Mouse (Mus musculus) gastrocnemius, postnatal 10 days (tissue): Measurements from ENCODE around the gene Mmp19. TPM values are rescaled to one million over a fixed set of nuclear protein-coding genes. Genes with fewer than 3 reads are reported as not detected.
"Not testable (repeated sequence)": the region's sequence is repeated elsewhere in the genome, so short reads cannot be mapped to it uniquely, and the experiment has no call there.

Experiments used
- DNase-seq: peaks from one replicate; pipeline ENCODE4 v3.0.0; 2021; ENCODE audit warnings: mixed read lengths
- total RNA-seq, 2 experiments: library from RNA; stranded (reverse); gene quantifications; 2 replicates each; pipeline ENCODE4 v1.2.3; 2021

The Mmp19 gene
- total RNA-seq, 2 experiments from 2014 or later, result 2.8 to 3.8 TPM

DNA sequence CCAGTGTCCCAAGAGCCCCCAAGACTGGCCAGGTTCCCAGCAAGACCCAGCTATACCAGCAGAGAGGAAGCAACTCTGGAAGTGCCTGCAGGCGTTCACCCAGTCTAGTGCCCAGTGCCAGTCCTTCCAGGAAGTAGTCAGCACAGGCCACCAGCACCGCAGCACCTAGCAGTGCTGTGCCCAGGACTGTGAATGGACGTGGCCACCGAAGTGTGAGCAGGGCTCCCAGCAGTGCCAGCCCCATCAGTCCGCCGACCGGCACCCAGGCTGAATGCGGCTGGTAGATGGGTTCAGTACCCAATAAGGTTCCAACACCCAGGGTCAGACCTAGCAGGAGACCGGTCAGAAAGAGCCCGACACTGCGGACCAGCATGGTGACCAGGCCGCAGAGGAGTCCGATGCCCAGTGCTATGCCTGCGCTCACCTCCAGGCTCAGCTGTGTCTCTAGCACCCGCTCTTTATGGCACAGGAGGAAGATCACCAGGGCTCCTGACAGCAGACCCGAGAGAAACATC, 11.3 kb downstream of the Mmp19 start:
- no peak for DNase-seq

DNA sequence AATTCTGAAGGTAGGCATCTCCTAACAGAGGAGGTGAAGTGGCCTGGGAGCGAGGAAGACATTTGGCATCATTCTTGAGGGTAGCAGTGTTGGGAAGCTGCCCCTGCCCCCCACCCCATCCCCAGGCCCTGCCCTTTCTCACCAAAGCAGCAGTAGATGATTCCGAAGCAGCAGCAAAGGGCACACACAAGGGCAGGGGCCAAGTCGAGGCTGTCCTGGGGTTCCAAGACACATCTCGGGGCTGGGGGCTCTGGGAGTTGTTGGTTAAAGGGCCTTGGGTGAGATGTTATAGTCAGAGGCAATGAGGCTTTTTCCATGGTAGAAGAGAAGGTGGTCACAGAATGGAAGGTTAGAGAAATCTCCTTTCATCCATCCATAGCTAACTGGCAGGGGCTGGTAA, 12.2 kb downstream of the Mmp19 start:
- no peak for DNase-seq

DNA sequence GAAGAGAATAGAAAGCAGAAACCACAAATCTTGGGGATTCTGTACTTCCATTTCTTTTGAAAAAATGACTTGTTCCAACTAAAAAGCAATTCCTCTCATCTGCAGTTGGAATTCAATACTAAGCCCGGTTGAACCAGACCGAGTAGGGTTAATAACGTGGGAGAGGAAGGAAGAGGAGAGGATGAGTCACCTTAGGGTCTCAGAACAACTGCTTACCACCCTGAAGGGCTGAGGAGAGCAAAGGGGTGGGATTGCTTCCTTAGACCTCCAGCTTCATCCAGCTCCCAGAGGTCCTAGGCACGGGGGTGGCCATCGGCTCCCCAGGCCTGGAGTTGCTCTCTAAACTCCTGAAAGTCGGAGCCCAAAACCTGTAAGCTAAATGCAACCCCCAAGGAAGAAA, 12.7 kb downstream of the Mmp19 start:
- DNase-seq, result no peak

DNA sequence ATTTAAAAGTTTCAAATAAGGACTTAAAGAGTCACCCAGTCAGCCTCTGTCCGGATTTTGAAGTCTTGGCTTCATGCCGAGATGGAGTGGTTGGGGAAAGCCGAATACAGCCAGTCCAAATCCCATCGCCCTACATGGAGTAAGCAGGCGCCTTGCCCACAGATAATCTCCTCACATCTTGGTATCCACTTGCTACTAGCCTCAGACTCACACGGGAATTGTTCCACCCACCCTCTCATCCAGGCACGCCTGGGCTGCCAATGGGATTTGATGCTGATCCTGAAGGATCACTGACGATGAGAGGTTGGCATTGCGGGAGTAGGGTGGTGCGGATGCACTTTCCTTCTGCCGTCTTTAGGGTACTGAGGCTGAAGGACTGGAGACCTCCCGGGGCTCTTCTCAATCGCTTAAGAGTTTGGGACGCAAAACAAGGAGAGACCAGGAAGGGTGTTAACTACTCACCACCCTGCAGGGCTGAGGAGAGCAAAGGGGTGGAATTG, 13.1 kb downstream of the Mmp19 start, which contains the start of gene Dnajc14:
Gene Dnajc14, plus strand, starts transcription at position 292 of the 500 bp plus-strand sequence.
- DNase-seq, result peak; percentile 51

DNA sequence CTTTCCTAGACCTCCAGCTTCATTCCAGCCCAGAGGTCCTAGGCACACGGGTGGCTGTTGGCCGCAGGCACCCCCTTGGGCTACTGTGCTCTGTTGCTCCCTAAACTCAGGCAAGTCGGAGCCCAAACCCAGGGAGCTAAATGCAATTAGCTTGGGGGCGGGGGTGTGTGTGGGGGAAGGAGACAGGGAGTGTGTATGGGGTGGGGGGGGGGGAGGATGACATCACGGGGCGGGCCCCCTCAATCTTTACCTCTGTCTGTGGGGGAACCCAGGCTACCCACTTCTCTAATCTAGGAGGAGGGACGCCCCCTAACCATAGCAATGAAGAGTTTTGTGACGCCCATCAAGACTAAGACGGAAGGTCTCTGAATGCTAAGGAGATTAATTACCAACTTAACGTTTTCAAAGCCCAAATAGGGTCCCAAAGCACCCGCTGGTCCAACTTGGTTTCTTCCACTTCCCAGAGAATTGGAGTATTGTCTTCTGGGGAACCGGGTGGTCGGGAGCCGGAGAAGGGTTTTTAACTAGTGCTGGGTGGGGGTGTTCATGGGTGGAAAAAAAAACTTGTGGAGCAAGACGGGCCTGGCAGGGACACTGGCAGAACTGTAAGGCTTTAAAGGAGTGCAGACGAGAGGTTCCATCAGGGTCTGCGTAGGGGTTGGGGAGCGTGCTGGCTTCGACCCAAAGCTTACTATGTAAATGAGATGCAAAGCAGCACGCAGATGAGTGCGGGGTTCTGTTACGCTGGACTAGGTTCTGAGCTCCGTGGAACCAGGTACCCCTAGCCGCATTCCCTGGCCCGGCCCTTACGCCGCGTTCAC, 13.8 kb downstream of the Mmp19 start, which contains the start of gene Tmem198b:
Gene Tmem198b, minus strand, starts transcription at position 100 of the 821 bp plus-strand sequence.
- peak; percentile 51 for DNase-seq

DNA sequence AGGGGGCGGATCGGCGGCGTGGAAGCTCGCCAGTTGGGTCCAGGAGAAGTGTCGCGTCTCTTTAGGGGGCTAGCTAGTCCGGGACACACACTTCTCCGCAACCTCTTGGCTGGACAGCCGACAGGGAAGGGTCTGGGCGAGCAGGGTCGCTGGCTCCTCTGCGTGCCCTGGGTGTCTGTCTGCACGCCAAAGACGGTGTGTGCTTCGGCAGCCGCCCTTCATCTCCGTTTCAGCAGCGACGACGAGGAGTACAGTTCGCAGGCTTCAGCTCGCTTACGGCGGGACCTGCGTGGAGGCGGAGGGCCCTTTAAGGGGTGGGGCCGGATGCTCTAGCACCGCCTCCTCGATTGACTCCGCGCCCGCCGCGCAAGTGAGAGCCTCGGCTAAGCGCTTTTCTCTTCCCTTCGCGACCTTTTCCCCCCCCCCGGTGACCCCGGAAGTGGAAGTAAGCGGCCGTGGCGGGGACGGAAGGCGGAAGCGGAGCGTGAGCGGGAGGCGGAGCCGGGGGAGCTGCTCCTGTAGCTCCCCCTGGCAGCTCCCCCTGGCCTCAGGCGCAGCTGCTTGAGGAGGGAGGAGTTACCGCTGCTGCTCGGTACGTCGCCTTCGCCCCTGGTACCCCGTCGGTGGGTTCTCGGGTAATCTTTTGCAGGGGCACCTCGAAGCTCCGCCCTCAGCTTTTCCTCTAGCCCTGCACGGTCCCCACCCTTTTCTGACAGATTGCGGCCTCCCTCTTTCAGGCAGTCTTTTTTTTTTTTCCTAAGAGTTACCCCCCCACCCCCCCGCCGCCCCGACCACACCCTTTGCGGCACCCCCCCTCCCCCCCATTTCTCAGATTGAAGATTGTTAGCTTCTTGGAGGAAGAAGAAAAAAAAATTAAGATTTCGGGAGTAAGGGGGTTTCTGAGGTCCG, 14.6 kb downstream of the Mmp19 start:
- peak; percentile 96 for DNase-seq

DNA sequence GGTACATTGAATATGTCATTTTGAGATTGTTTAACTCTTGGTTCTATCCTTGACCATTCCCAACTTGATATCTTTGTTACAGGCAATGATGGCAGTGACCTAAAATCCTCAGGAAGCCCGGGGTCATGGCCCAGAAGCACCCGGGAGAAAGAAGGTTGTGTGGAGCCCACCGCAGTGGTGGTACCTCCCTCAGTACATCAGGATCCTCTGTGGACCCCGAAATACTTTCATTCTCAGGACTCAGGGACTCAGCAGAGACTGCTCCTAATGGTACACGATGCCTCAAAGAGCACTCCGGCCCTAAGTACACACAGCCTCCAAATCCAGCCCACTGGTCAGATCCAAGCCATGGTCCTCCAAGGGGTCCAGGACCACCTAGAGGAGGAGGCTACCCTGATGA, 15.4 kb downstream of the Mmp19 start:
- no peak for DNase-seq

DNA sequence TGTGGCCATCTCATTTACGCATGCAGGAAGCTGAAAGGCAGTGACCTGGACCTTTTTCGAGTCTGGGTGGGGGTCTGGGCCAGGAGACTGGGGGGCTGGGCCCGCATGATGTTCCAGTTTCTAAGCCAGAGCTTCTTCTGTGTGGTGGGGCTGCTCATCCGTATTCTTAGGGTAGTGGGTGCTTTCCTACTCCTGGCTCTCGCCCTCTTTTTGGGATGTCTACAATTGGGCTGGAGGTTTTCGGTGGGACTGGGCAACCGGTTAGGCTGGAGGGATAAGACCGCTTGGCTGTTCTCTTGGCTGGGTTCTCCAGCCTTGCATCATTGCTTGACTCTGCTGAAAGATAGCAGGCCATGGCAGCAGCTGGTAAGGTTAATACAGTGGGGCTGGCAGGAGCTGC, 16.3 kb downstream of the Mmp19 start:
- no peak for DNase-seq

DNA sequence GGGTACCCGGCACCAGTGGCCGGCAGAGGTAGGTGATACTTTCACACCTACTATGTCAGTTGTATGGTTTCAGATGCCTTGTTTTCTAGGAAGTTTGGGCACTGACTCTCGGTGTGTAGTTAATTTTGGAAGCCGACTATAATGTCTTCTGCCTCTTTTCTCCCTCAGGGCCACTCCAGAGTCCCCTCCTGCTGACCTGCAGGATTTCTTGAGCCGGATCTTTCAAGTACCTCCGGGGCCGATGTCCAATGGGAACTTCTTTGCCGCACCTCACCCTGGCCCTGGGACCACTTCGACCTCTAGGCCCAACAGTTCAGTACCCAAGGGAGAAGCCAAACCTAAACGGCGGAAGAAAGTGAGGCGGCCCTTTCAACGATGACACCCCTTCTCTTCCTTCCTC, 26.3 kb downstream of the Mmp19 start, which contains the start of gene Sarnp:
Gene Sarnp, plus strand, starts transcription at position 301 of the 400 bp plus-strand sequence.
- DNase-seq, result no peak

DNA sequence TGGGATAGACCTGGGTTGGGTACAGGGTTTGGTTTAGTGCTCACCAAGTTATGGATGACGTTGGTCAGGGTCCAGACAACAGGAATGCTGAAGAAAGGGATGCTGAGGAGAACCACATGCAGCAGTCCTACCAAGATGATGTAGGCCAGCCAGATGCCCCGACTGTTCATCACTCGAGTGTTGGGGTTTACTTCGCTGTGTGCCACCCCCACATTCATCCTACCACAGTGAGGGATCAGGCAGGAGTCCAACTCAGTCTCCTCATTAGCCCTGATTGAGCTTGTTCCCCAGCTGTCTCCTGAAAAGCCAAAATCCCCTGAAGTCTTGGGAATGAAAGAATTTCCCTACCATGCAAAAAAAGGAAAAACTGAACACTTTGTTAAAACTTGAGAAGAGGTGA, 29.5 kb downstream of the Mmp19 start:
- DNase-seq, result no peak

DNA sequence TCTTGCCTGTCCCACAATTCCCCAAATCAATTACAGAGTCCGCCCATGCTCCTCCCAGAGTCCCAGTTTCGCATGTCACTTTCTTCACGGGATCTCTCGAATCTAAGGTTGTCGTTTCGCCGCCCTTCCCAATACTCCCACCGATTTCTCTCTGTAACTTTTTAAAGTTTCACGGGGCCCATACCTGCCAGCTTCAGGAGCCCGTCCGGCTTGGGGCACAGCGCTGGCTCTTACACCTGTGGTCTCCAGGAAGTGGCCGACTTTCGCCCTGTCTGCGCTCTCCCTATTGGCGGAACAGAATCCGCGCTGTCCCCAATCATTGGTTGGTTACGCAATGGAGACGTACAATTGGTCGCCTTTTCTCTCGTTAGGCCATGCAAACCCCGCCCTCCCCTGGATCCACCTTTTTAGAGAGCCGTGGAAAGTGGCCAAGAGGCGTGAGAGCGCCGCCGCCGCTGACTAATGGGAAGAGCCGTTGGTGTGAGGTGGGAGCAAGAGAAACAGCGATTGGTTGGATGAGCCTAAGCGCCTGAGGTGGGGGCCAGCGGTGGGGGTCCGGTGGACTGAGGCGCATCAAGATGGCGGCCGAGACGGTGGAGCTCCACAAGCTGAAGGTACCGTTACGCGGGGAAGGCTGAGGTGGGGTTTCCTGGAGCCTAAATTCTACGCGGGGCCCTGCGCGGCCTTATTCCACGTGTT, 30.8 kb downstream of the Mmp19 start, which contains the start of gene Ormdl2:
Gene Ormdl2, minus strand, starts transcription at position 288 of the 699 bp plus-strand sequence.
- DNase-seq, result peak; percentile 98

DNA sequence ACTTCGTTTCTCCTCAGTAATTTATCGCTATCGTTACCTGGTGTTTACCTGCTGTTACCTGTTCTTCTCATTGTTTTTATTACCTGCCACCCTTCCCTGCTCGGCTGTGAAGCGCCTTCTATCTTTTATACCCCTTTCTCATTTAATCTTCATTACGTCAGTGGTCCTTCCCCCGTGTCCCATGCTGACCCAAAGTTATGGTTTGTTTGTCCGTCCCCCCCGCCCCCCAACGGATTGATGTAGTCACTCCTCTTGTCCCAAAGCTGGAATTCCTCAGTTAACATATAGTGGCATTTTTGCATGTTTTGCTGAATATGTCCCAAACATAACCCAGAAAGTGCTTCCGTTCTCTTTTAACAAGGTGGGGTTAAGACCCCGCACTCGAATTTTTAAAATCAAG, 31.4 kb downstream of the Mmp19 start:
- no peak for DNase-seq

DNA sequence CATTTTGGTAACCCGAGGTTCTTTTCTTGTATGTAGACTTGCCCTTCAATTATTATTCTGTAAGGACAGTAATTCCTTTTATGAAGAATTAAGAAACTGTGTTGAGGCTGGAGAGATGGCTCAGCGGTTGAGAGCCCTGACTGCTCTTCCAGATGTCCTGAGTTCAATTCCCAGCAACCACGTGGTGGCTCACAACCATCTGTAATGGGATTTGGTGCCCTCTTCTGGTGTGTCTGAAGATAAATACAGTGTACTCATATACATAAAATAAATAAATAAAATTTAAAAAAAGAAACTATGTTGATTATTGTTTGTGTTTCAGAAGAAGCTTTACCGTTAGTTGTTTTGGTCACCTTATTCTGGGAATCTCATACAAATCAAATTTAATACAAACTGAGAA, 32.4 kb downstream of the Mmp19 start:
- DNase-seq, result not testable (repeated sequence)

DNA sequence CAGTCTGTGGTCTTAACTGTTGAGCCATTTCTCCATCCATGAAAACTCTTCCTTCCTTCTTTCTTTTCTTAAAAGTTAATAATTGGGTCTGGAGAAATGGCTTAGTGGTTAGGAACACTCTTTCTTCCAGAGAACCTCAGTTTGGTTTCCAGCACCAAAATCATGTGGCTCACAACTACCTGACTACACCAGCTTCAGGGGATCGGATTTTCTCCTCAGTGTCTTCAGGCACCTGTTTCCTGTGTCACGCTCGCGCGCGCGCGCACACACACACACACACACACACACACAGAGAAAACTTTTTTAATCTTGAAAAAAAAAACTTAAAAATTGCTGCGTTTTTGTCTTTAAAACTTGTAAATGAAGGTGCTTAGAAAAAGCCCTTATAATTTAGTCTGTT, 33.1 kb downstream of the Mmp19 start:
- DNase-seq, result no peak

DNA sequence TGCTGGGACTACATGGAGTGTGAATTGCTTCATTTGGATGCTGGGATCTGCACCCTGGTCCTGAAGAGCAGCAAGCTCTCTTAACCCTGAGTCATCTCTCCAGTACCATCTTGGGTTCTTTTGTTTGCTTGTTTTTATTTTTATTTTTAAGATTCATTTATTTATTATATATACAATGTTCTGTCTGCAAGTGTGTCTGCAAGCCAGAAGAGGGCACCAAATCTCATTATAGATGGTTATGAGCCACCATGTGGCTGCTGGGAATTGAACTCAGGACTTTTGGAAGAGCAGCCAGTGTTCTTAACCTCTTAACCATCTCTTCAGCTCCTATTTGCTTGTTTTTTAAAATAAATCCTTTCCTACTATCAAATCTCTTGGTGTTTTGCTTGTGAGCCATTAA, 46.7 kb downstream of the Mmp19 start:
- no peak for DNase-seq

DNA sequence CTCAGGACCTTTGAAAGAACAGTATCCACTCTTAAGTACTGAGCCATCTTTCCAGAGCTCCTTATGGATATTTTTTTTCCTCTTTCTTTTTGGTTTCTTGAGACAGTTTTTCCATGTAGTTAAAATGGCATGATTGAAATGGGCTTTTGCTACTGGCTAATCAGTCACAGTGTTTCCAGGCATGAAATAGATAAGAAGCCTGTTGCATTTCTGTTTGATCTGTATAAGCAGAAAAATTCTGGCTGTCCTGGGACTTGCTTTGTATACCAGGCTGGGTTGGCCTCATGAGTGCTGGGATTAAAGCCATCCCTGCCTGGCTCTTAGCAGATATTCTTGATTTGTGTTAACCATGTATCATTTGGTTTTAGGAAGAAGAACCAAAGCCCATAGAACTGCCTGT, 48.7 kb downstream of the Mmp19 start:
- DNase-seq, result no peak

DNA sequence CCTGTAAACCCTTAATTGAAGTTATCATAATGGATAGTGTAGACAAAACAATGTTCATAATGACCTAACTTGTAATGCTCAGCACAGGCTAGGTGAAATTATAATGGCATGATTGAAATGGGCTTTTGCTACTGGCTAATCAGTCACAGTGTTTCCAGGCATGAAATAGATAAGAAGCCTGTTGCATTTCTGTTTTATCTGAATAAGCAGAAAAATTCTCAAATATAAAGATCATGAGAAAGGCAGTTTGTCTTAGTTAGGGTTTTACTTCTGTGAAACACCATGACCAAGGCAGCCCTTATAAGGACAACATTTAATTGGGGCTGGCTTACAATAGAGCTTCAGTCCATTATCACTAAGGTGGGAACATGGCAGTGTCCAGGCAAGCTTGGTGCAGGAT, 49.9 kb downstream of the Mmp19 start:
- DNase-seq, result no peak

DNA sequence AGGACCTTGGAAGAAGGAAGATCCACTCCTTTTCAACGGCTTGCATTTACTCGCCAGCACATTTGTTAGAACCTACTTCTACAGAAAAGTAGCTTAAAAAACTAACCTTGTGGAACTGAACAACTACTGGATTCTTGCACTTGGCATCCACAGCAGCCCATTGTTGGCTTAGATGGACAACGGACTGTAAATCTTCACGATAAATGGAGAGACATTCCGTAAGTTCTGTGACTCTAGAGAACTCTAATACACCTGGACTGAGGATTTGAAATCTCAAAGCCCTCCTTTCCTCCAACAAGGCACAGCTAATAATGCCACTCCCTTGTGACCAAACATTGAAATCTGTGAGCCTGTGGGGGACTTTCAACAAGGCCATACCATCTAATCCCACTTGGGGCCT, 52.5 kb downstream of the Mmp19 start:
- no peak for DNase-seq

DNA sequence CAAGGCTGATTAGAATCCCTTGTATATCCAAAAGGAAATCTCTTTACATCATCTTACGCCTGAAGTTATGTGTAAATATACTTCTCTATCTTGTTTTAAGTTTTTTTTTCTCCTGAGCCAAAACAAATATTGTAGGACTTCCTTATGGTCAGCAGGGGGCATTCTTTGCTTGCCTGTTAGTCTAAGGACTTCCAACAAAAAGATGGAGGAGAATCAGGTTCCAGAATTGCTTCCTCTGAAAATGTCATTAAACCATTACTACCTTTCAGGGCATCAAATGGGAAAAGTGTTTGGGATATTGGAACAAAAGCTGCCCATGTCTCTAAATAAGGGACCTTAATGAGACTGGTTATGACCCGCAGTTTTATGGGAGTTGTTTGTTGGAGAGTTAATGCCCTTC, 54.8 kb downstream of the Mmp19 start:
- no peak for DNase-seq

DNA sequence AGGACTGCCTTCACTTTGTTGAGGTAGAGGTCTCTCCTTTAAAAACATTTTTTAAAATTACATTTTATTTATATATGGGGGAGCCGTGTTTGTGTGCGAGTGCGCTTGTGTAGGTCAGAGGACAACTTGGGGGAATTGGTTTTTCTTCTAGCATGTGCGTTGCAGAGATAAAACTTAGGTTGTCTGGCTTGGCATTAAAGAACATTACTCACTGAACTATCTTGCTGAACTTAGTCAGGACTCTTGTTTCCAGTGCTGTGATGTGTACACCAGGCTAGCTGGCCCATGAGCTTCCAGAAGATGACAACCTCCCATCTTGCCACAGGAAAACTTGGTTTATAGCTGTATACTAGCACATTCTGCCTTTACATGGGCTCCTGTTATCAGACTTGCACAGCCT, 56.0 kb downstream of the Mmp19 start:
- no peak for DNase-seq

DNA sequence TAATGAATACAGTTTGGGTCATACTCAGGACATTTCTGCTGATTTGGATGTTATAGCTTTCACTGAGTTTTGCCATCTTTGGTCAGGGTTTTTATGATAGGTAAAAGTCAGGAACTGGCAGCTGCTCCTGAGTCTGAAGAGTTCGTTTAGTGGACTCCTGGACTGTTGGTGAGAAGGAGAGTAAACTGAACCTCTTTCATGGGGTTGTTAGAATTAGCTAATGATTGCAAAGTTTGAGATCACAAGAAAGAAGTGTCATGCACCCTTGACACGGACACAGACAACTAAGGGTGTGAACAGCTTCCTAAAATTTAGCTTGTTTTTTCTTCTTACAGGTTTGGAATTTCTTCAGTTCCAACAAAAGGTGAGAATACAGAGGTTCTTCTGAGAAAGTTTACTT, 57.7 kb downstream of the Mmp19 start:
- DNase-seq, result no peak

DNA sequence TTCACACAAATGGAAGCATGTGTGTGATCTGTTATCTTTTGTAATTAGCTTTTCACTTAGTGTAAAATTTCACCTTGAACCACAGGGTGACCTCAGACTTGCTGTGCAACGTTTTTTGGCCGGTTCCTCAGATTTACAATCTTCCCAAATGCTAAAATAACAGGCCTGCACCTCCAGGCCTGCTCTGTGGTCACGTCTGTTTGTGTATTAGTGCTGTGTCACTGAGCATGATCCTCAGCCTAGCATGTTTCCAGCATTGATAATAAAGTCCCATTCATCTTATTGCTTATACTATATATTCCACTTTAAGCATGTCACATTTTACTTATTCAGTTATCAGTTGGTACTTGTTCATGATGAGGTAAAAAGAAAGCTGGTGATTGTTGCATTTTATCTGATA, 59.6 kb downstream of the Mmp19 start:
- no peak for DNase-seq
